Mouse (Mus musculus): ENCODE results near the gene Vtcn1. TPM values are rescaled to one million over a fixed set of nuclear protein-coding genes. Genes with fewer than 3 reads are reported as not detected.
A peak's percentile ranks its signal among the peaks of the same experiment; 100 is the strongest.

The Vtcn1 gene
- total RNA-seq, 2 experiments from 2014 or later = 0.30 to 1.00 TPM

DNA sequence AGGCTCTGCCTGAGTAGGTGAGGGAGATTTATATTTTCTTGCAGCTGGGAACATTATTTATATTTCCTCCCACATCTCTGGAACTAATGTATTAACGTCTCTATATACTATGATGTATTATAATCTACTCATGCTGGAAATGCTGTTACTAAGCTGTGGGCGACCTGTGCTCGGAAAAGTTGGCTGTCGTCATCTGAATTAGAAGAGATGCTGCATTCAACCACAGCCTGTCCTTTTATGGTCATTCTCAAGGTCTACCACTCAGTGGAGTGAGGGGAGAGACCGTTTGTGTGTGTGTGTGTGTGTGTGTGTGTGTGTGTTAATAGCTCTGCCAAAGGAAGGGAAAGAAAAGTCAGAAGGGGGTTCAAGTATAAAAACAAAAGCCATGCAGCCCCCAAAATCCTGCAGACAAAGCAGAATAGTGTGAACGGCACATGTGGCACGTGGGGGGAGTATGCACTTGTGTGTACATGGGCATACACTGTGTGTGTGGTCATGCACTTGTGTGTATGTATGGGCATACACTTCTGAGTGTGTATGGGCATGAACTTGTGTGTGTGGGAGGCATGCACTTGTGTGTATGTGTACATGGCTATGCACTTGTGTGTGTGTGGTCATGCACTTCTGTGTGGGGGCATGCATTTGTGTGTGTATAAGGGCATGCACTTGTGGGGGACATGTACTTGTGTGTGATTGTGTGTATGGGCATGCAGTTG, 86.4 kb downstream of the Vtcn1 start:
- intact Hi-C loops (cut with DNase I) = no loop called here
- DNase-seq = no peak

DNA sequence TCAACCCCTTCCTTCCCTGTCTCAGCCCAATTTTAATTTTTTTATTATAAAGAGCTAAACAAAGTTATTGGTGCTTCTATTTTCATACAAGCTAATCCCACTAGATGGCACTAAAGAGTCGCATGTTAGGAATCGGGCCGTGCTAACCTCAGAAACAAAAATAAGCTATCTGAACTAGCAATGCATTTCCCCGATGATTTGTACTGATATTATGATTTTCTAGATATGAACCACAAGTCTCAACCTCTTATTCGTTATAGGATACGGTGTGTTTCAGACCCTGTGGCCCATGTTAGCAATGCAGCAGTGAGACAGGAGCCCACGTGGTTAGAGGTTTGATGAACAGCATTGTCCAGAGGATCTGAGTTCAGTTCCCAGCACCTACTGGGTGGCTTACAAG, 91.6 kb downstream of the Vtcn1 start:
- intact Hi-C loops (cut with DNase I) = loop anchor here (5.0 kb wide), 1 partner anchor 380 kb away; no protein-coding TSS in a partner anchor
- peak in 1 of 2 experiments; percentile 21 for DNase-seq

GRCm38 (mm10) chr3:100920611-100921140, 95.4 kb downstream of the Vtcn1 start:
- intact Hi-C loops (cut with DNase I) = loop anchor here (10.0 kb wide), 3 partner anchors 236 to 684 kb away; partner anchors contain the start of genes Atp1a1, Man1a2 and Tent5c
- DNase-seq = no peak

GRCm38 (mm10) chr3:100921825-100922505, 96.7 kb downstream of the Vtcn1 start, which contains the start of gene Trim45:
Trim45 (plus strand) TSS chr3:100922202.
- intact Hi-C loops (cut with DNase I) = loop anchor here (10.0 kb wide), 3 partner anchors 237 to 683 kb away; partner anchors contain the start of genes Atp1a1, Man1a2 and Tent5c
- DNase-seq = peak; percentile 98 to 99

GRCm38 (mm10) chr3:100922506-100923375, 97.5 kb downstream of the Vtcn1 start:
- intact Hi-C loops (cut with DNase I) = loop anchor here (10.0 kb wide), 3 partner anchors 238 to 682 kb away; partner anchors contain the start of genes Atp1a1, Man1a2 and Tent5c
- DNase-seq = no peak

DNA sequence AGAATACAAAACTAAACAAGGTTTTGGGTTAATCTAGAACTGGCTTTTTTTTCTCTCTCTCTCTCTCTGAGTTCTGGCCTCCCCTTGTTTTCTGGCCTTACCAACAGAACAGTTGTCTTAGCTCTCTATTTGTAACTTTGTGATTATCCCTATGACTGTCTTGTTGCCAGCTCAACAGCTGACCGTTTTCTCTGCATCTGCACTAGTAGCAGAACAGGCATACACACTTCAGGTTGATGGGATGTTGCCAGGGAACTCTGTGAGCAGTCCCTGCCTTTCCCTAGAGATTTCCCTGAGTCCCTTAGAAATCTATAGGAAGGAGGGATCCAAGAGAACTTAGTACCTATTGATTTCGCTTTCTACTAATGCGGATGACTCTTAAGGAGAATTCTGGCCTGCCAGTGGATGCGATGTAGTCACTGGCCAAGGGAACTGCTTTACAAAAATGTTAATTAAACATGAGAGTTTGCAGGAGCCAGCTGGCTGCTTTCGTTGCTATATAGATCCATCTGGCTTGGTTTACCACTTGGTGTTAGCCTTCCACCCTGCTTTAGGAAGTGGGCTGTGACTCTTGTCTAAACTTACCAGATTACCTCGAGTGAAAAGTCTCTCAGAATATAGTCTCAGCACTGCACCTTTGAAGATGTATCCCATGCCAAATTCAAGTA, 98.9 kb downstream of the Vtcn1 start:
- DNase-seq = no peak
- intact Hi-C loops (cut with DNase I) = loop anchor here (10.0 kb wide), 3 partner anchors 239 to 681 kb away; partner anchors contain the start of genes Atp1a1, Man1a2 and Tent5c

DNA sequence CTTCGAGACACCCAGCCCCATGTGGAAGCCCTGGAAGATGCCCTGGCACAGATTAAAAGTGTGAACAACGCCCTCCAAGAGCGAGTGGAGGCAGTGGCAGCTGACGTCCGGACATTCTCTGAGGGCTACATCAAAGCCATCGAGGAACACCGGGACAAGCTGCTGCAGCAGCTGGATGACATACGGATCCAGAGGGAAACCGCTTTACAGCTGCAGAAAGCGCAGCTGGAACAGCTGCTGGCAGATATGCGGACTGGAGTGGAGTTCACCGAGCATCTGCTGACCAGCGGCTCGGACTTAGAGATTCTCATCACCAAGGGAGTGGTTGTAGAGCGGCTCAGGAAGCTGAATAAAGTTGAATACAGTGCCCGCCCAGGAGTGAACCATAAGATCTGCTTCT, 99.9 kb downstream of the Vtcn1 start:
- intact Hi-C loops (cut with DNase I) = loop anchor here (10.0 kb wide), 3 partner anchors 240 to 680 kb away; partner anchors contain the start of genes Atp1a1, Man1a2 and Tent5c
- DNase-seq = peak in 1 of 2 experiments; percentile 18

GRCm38 (mm10) chr3:100931332-100932076, 106.2 kb downstream of the Vtcn1 start:
- intact Hi-C loops (cut with DNase I) = no loop called here
- no peak for DNase-seq

DNA sequence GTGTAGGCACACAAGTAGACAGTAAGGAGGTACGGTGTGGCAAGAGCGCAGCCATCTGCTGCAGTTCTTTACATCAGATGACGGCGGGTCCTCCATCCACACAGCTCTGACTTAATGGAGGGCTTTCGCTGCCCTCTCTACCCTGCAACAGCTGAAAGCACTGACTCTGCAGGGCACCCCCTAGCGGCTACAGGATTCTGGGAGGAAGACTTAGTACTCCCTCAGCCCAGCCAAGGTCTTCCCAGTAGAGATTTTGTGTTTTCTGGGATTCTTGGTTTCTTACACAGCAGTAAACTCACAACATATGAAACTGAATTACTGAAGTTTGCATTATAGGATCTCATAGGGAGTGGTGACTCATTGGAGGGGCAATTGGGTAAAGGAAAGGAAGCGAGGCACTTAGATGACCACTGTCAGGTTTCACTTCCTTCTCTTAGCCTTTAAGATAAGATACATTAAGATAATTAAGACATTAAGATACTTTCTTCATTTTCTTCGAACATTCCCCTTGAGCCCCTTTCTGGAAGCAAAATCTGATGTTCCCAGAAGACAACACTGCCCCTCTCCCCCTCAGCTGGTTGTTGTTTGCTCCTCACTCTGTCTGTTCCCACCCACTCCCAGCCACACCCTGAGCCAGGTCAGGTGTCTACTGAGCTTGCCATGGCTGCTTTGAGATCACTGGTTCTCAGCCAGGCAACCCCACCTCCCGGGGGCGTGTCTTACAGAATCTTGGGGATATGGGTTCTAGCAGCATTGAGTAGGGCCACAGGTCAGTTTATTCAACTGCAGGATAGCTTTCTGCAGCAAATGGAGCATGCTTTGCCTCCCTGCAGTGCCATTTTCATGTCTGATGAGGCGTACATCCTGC, 107.1 kb downstream of the Vtcn1 start:
- intact Hi-C loops (cut with DNase I) = no loop called here
- peak in 1 of 2 experiments; percentile 22 for DNase-seq

- intact Hi-C loops (cut with DNase I) = no loop called here
- no peak for DNase-seq
These were observed 110.3 kb downstream of the Vtcn1 start for GRCm38 (mm10) chr3:100935521-100935920.

DNA sequence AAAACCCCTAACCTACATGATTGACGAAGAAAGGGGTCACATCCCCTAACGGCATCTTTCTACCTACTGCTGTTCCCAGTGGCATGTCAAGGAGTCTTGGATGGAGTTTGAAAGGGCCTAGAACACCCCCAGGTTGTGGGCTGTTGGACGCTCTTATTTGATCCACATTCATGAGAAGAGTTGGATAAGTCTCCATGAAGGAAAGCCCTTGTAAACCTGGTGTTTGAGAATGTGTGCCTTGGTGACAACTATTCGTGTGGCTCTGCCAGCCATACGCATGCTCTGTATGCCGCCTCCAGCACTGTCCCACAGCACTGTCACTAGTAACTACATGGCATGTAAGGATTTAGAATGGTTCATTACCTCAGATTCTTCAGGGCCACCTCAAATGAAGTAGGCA, 110.9 kb downstream of the Vtcn1 start:
- intact Hi-C loops (cut with DNase I) = no loop called here
- no peak for DNase-seq

- intact Hi-C loops (cut with DNase I) = no loop called here
- DNase-seq = no peak
These were observed 113.0 kb downstream of the Vtcn1 start for GRCm38 (mm10) chr3:100938211-100938610.

- DNase-seq = no peak
- intact Hi-C loops (cut with DNase I) = no loop called here
These were observed 115.3 kb downstream of the Vtcn1 start for GRCm38 (mm10) chr3:100940496-100941037.

Other genes with a start within 250 kb of the Vtcn1 start
- gene Man1a2, start 140.0 kb upstream of the Vtcn1 start, total RNA-seq (2021) = 10 to 100 TPM; 44.2 to 51.9 TPM
- 1 to 10 TPM; 8.0 to 9.2 TPM for gene Trim45, start 96.7 kb downstream of the Vtcn1 start, total RNA-seq (2021)
- gene Ttf2, start 144.2 kb downstream of the Vtcn1 start, total RNA-seq (2021) = 1 to 10 TPM; 2.2 to 2.6 TPM
- gene Cd101, start 204.1 kb downstream of the Vtcn1 start, total RNA-seq (2021) = under 1 TPM; 0.24 to 0.25 TPM

Measured in heart, postnatal 36 days (tissue).